Mouse (Mus musculus): ENCODE data around the gene Erg.
A peak's percentile ranks its signal among the peaks of the same experiment; 100 is the strongest.

Gene Erg

GRCm38 (mm10) chr16:95586311-95586602, at the start of gene Erg:
TSS of gene Erg (minus strand) at chr16:95586593.
- DNase-seq (ENCODE audit: low spot score in 2 of 2) = no peak

DNA sequence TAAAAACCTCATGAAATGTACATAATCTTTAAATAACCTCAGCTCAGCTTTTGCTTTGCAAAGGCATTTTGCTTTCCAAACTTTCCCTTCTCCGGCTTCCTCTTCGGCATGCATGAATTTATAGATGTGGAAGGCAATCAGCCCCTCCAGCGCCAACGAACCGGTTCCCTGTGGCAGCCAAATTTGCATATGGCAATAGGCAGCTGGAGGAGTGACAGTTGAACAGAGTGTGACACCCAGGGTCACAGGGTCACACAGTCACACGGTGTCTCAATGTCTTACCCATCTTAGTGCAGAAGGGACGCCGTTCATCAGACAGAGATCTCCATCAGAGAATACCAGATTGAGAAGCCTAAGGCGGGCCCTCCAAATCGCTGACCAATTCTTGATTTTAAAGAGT, 45.4 kb upstream of the Erg start:
- DNase-seq (ENCODE audit: low spot score in 2 of 2) = no peak

- no peak for DNase-seq (ENCODE audit: low spot score in 2 of 2)
These were observed 37.7 kb upstream of the Erg start for GRCm38 (mm10) chr16:95623876-95624770.

DNA sequence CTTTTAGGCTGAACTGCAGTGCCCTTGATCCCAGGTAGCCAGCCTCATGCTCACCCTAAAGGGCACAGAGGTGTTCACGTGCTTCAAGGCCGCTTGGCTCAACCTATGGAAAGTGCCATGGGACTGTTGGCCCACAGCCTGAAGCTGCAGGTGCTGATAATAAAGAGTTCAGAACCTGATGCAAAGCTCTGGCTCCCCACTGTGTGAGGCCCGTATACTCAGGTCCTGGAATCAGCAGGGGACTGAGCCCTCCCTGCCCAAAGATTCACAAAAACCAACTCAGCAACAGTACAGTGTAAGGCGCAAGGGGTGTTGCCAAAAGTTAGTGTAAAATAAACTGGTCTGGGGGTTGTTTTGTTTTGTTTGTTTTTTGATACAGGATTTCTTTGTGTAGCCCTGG, 36.7 kb upstream of the Erg start:
- no peak for DNase-seq (ENCODE audit: low spot score in 2 of 2)

- DNase-seq (ENCODE audit: low spot score in 2 of 2) = no peak
These were observed 33.5 kb upstream of the Erg start for GRCm38 (mm10) chr16:95619859-95620325.

DNA sequence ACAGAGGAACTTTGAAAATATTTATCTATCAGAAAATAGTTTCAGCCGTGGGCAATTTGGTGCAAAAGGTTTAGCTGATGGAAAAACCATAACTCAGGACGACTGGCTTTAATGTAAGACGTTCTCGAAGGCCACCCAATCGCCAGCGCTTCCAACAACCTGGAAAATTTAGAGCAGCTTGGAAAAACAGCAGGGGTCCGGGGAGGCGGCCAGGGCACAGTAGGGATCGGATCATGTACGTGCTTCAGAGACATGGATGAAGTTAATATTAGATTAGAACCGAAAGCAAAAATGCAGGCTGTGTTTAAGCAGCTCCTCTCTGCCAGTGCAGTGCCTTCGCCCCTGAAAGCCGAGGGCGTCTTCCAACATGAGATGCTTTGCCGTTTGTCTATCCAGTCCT, 31.8 kb upstream of the Erg start:
- DNase-seq (ENCODE audit: low spot score in 2 of 2) = no peak

- DNase-seq (ENCODE audit: low spot score in 2 of 2) = no peak
These were observed 31.3 kb upstream of the Erg start for GRCm38 (mm10) chr16:95617720-95618119.

- DNase-seq (ENCODE audit: low spot score in 2 of 2) = peak; percentile 4 to 7
These were observed 29.2 kb upstream of the Erg start for GRCm38 (mm10) chr16:95615579-95615978.

GRCm38 (mm10) chr16:95614482-95614881, 28.1 kb upstream of the Erg start:
- DNase-seq (ENCODE audit: low spot score in 2 of 2) = no peak

DNA sequence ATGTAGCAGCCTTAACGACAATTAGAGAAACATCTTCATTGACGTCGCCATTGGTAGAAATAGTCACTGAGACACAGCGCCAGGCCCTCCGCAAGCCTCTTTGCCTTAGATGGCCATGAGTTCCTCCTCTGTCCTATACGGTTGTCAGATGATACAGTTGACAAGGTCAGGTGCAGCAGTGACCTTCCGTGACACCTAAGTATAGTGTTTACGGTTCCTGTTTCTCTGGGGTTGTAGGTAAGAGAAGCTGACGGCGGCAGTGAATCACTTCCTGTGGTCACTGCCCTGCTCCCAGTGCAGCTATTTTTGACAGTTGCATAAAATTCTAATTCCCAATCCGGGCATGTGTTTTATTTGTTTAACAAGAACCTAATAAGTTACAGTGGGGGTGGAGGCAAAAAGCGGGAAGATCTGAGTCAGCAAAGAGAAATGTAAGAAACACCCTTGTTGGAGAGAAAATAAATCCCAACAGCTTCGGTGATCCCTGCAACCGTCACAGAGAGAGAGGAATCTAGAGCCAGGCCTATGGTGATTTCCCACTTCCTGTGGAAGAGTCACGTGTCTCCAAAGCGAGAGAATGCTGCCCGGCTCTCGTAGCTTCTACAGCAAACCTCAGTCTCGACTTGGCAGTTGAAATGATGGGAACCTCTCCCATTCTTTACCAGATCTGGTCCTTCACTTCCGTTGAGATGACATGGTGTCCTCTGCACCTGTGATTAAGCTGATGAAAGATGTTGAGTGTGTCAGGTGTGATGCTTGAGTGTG, 25.8 kb upstream of the Erg start:
- no peak for DNase-seq (ENCODE audit: low spot score in 2 of 2)

DNA sequence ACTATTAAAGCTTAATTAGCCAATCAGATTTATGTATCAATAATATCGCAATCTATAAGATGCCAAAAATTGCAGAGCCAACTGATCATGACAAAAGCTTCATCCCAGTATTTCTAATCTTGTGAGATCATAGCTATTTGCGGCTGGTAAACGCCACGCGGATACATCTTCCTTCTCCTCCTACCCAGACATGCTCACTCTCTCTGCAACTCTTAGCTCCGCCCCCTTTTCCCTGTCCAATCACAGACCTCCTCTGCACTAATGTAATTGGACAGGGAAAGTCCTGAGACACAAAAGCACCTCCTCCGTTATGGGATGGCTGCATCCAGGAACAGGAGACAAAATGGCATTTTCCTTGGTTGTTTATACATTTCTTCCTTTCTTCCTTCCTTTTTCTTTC, 22.2 kb upstream of the Erg start:
- no peak for DNase-seq (ENCODE audit: low spot score in 2 of 2)

DNA sequence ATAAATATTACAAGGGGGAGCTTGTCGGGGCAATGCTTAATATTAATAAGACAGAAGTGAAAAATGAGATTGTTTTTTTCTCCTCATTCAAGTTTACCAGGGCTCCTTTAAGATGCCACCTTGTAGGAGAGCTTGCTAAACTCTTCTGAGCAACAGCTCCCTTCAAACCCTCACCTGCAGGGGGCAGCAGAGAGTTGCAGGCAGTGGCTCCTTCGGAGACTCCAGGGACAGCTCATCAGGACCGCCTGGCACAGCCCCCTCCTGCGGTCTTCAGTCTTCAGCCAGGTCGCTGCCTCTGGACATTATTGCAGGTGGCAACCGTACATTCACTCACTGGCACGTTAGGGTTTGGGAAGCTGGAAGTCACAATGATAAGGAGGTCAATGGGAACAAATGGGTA, 18.9 kb upstream of the Erg start:
- peak; percentile 32 to 35 for DNase-seq (ENCODE audit: low spot score in 2 of 2)

DNA sequence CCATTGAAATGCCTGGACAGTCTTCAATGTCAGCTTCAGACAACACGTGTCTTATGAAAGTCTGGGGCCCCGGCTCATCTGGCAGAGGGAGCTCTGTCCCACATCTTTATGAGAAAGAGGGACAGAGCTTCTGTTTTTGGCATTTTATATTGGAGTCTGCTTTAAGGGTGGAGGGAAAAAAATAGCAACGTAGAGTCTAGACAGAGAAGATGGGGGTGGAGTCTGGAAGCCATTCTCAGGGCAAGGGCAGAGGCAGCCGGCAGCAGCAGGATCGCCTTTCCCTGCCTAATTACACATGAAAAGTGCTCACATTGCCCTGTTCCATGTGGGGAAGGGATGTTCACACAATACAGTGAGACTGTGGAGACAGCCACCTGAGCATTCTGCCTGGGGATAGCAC, 16.1 kb upstream of the Erg start:
- DNase-seq (ENCODE audit: low spot score in 2 of 2) = no peak

DNA sequence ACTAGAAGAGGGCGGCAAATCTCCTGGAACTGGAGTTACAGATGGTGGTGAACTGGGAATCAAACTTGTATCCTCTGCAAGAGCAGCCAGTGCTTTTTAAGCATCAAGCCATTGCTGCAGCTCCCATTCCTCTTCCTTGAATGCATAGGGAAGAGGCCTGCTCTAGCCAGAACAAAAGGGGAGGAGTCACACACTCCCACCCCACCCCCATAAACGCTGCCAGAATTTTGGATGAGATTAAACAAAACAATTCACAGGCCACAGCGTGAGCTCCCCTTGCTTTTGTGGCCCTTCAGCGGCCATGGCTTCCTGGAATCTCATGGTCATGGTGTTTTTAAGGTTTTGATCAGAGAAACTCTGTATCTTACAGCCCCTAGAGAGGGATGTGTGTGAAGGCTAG, 15.4 kb upstream of the Erg start:
- no peak for DNase-seq (ENCODE audit: low spot score in 2 of 2)

- no peak for DNase-seq (ENCODE audit: low spot score in 2 of 2)
These were observed 14.8 kb upstream of the Erg start for GRCm38 (mm10) chr16:95601219-95601580.

DNA sequence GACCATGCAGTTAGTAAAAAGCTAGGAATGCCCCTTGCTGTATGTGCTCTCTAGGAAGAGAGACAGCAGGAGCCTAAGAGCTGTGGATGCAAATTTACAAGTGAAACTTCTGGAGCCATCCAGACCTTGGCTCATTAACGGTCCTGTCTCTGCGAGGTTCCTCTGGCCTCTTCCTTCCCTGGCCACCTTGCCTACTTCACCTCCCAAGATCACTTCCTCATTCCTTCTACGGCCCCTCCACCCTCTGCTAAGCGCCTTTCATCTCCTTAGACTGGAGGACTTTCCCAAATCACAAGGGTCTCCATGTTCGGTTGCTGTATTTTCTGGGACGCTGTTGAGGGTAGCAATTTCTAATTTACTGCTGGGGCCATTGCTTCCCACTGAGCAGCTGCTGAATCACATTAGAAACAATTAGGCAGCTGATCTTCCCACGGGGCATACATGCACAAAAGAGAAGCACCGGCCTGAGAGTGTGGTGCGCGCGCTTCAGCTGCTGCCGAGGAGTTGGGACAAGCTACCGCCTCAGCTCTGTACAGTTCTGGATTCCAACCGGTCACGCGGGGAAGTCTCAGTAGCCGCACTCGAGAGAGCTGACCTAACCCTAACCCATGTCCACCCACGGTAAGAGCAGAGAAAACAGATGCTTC, 14.3 kb upstream of the Erg start:
- DNase-seq (ENCODE audit: low spot score in 2 of 2) = no peak

DNA sequence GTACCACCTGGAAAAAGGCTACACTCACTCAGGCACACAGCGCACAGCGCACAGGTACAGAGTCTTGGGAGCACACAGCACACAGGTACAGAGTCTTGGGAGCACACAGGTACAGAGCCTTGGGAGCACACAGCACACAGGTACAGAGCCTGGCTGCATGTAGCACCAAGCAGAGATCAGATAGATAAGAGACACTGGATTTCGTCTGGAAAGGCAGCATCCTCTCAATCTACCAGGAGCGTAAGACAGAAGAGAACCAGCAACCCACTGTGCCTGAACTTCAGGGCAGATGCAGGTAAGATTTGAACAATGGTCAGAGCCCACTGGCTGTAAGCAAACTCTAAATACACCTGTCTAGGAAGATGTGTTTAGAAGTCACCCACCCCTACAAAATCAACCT, 12.5 kb upstream of the Erg start:
- DNase-seq (ENCODE audit: low spot score in 2 of 2) = no peak

GRCm38 (mm10) chr16:95597578-95597951, 11.2 kb upstream of the Erg start:
- no peak for DNase-seq (ENCODE audit: low spot score in 2 of 2)

DNA sequence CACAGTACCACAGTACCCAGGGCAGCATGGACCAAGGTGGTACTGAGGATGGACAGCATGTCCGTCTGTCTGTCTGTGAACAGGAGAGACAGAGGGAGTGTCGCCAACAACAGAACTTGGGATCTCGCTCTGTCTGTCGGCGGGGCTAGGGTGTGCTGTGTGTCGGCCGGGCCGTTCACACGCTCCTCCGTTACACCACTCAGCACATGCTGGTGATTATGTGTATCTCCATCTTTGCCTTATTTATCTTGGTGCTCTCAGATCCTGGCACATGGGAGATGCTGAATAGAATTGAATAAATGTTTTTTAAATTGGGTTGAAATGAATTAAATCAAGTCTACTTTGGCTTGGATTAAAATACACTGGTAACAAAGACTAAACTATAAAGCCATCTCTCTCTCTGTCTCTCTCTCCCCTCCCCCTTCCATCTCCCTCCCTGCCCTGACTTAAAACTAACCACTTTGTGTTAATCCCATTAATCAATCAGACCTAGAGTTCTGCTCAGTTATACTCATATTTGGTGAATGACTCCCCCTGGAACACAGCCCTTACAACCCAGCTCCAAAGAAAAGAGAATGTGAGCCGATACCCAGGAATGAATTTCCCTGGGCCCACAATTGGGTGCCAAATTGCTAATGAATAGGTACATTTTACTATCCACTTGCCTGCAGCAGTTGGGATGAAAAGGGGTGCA, 10.6 kb upstream of the Erg start:
- DNase-seq (ENCODE audit: low spot score in 2 of 2) = no peak

DNA sequence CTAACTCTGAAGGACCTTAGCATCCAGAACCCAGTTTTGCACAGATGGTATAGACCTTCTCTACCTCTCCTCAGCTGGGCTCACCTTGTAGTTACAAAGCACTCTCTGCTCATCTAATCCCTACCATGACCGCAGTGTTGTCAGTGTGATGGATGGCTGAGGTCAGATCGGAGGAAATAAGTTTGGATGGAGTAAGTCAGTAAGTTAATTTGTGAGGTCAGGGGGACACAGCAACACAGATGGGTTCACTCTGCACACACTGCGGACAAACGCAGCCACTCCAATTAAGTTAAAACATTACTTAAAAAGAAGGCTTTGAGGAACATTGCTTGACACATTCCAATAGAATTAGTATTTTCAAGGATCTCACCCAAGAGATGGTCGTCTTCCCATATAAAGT, 2.5 kb upstream of the Erg start:
- no peak for DNase-seq (ENCODE audit: low spot score in 2 of 2)

DNA sequence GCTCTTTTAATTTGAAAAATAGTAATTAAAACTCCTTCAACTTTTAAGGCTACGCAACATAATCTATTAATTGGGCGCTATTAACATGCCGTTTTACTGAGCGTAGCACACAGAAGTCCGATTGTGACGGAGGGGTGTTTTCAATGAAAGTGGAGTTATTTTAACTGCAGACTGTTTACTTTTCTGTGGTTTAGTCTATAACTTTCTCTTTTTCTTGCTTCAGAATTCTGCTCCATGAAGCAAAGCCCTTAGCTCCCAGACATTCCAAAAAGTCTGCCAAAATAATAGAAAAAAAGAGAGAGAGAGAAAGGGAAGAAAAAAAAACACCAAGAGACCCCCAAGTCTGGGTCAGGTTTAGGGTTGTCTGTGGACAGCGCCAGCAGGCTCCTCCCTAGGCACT, 333 bp upstream of the Erg start:
- no peak for DNase-seq (ENCODE audit: low spot score in 2 of 2)

Measured in spleen, postnatal 36 days (tissue).